Mouse (Mus musculus): ENCODE measurements around the gene Fam76a. TPM values are rescaled to one million over a fixed set of nuclear protein-coding genes. Genes with fewer than 3 reads are reported as not detected.

Gene Fam76a
- polyA plus RNA-seq (2012): 2.4 and 2.5 TPM in 2 replicates

GRCm38 (mm10) chr4:132922558-132923008 lies at the start of gene Fam76a:
TSS of gene Fam76a (minus strand) at chr4:132922558.
- peaks cover 28% of the 10 kb centered on the region for H3K36me3 ChIP-seq (ENCODE audit: control insufficient read depth)
- peaks cover 32% of the 10 kb centered on the region for H3K4me1 ChIP-seq (ENCODE audit: control insufficient read depth)
- H3K9me3 ChIP-seq (ENCODE audit: control insufficient read depth, low read length): no peaks in the 10 kb centered on the region
- H3K27me3 ChIP-seq (ENCODE audit: control insufficient read depth): peaks cover 4% of the 10 kb centered on the region
- peak within 1 kb of the TSS; percentile 95 for H3K4me3 ChIP-seq (replicated peaks)
- 0 out of 2 replicates have a peak, but pooled peaks have one; percentile 21 for TF ChIP-seq GATA1 (IDR thresholded peaks at IDR 0.05; ENCODE audit: low read length)
- no peak for TF ChIP-seq TAL1 (IDR thresholded peaks at IDR 0.05; ENCODE audit: low read length)

DNA sequence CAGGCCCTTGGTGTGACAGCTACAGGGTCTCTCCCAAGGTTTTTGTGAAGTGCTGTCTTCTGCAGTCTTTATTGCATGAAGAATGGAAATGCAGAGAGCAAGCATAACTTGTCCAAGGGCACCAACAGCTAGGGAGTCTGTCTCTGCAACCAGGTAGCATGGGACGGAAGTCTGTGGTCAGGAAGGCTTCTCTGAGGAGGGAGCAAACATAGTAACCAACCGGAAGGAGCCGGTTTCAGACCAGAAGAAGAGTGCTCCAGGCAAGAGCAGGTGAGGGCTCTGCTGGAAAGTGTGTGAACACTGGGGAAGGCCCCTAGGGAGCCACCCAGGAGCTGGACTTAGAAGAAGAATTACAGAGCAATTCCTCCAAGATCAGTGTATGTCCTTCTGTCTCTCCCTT lies 49.7 kb upstream of the Fam76a start:
- peaks cover 6% of the 10 kb centered on the region for H3K4me1 ChIP-seq (ENCODE audit: control insufficient read depth)
- no peaks in the 10 kb centered on the region; the same call in 1 of the 2 replicates for H3K9me3 ChIP-seq (ENCODE audit: control insufficient read depth, low read length)
- H3K27me3 ChIP-seq (ENCODE audit: control insufficient read depth): peaks cover 61% of the 10 kb centered on the region
- no peak for TF ChIP-seq TAL1 (IDR thresholded peaks at IDR 0.05; ENCODE audit: low read length)
- TF ChIP-seq GATA1 (IDR thresholded peaks at IDR 0.05; ENCODE audit: low read length): no peak
- H3K36me3 ChIP-seq (ENCODE audit: control insufficient read depth): no peaks in the 10 kb centered on the region
- no peak overlapping the region for H3K4me3 ChIP-seq (replicated peaks)

GRCm38 (mm10) chr4:132971601-132972000 lies 49.2 kb upstream of the Fam76a start:
- H3K4me1 ChIP-seq (ENCODE audit: control insufficient read depth): peaks cover 6% of the 10 kb centered on the region
- H3K9me3 ChIP-seq (ENCODE audit: control insufficient read depth, low read length): no peaks in the 10 kb centered on the region; the same call in 1 of the 2 replicates
- no peak overlapping the region for H3K4me3 ChIP-seq (replicated peaks)
- TF ChIP-seq GATA1 (IDR thresholded peaks at IDR 0.05; ENCODE audit: low read length) (no peak), TAL1 (IDR thresholded peaks at IDR 0.05; ENCODE audit: low read length) (no peak)
- peaks cover 56% of the 10 kb centered on the region for H3K27me3 ChIP-seq (ENCODE audit: control insufficient read depth)
- no peaks in the 10 kb centered on the region for H3K36me3 ChIP-seq (ENCODE audit: control insufficient read depth)

DNA sequence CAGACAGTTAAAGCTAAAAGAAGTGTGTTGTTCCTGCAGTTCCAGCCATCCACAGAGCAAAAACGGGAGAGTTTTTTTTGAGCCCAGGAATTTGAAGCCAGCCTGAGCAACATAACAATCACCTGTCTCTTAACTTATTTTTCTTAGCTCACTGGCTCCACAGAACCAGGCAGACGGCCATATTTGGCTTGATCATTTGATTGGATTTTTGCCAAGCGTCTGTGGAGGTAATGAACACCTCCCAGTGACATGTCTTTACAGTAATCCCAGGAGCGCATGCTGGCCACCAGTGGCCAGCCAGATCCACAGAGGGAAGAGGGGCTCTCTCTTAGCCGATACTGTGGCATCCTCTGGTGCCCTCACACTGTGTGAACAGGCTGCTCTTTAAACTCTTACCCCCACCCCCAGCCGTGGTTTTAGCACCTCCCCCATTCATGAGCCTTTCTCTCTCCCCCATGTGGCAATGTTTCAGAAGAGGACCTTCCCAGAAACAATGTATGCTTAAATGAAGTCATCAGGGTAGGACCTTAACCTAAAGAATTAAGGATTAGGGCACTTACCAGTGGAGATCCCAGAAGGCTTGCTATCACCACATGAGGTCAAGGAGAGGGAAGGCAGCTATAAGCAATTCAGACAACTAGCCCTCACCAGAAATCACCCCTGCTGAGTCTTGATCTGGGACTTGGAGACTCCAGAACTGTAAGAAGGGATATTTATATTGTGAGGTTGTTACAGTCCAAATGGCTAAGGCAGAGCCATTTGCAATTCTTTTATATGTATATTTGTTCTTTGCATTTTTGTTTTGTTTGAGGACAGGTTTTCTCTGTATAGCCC lies 46.0 kb upstream of the Fam76a start:
- TF ChIP-seq GATA1 (IDR thresholded peaks at IDR 0.05; ENCODE audit: low read length) (no peak), TAL1 (IDR thresholded peaks at IDR 0.05; ENCODE audit: low read length) (no peak)
- Histone ChIP-seq H3K27me3 (ENCODE audit: control insufficient read depth) (peaks cover 26% of the 10 kb centered on the region), H3K9me3 (ENCODE audit: control insufficient read depth, low read length) (no peaks in the 10 kb centered on the region), H3K4me3 (replicated peaks) (no peak overlapping the region), H3K4me1 (ENCODE audit: control insufficient read depth) (no peaks in the 10 kb centered on the region), H3K36me3 (ENCODE audit: control insufficient read depth) (no peaks in the 10 kb centered on the region)

DNA sequence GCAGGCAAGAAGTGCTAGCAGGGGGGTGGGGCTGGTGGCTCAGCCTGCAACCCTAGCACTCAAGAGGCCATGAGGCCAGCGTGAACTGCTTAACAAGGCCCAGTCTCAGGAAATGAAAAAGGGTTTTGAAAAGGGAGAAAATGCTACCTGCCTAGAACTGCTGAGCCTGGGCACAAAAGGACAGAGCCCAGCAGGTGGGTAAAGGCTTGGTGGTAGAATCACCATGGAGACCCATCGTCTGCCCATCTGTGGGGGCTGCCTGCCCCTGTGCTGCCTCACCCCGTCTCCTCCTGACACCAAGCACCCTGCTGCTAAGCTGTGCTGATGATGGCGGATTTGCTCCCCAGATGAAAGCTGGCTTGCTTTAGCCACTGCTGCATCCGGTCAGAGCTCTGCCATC lies 42.1 kb upstream of the Fam76a start:
- Histone ChIP-seq H3K4me1 (ENCODE audit: control insufficient read depth) (no peaks in the 10 kb centered on the region), H3K4me3 (replicated peaks) (no peak overlapping the region), H3K27me3 (ENCODE audit: control insufficient read depth) (0 out of 2 replicates have a peak, but pooled peaks cover 3% of the 10 kb centered on the region), H3K9me3 (ENCODE audit: control insufficient read depth, low read length) (no peaks in the 10 kb centered on the region), H3K36me3 (ENCODE audit: control insufficient read depth) (no peaks in the 10 kb centered on the region)
- TF ChIP-seq TAL1 (IDR thresholded peaks at IDR 0.05; ENCODE audit: low read length) (no peak), GATA1 (IDR thresholded peaks at IDR 0.05; ENCODE audit: low read length) (no peak)

GRCm38 (mm10) chr4:132964064-132964463 lies 41.7 kb upstream of the Fam76a start:
- no peaks in the 10 kb centered on the region for H3K36me3 ChIP-seq (ENCODE audit: control insufficient read depth)

DNA sequence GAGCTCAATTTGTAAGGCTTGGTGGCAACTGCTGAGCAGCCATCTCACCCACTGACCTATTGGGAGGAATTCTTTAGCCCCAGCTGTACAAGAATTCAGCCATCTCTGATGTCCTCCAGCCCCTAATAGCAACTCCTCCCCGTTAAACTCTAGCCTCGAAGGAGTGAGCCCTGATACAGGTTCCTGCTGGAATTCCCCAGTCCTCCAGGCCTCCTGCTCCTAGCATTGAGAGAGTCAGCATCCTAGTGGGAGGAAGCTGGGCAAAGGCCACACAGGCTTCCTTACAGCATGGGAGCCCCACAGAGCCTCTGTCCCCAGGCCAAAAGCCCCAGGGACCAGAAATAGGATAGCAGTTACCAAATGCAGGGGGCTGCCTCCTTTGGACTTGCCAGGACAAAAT lies 41.1 kb upstream of the Fam76a start:
- Histone ChIP-seq H3K36me3 (ENCODE audit: control insufficient read depth) (no peaks in the 10 kb centered on the region), H3K9me3 (ENCODE audit: control insufficient read depth, low read length) (no peaks in the 10 kb centered on the region), H3K4me3 (replicated peaks) (no peak overlapping the region), H3K4me1 (ENCODE audit: control insufficient read depth) (no peaks in the 10 kb centered on the region; the same call in 1 of the 2 replicates), H3K27me3 (ENCODE audit: control insufficient read depth) (peaks cover 3% of the 10 kb centered on the region; the same call in 1 of the 2 replicates)
- TF ChIP-seq TAL1 (IDR thresholded peaks at IDR 0.05; ENCODE audit: low read length): no peak
- TF ChIP-seq GATA1 (IDR thresholded peaks at IDR 0.05; ENCODE audit: low read length): no peak

More at GRCm38 (mm10) chr4:132964064-132964463, 41.7 kb upstream of the Fam76a start:
- H3K9me3 ChIP-seq (ENCODE audit: control insufficient read depth, low read length): no peaks in the 10 kb centered on the region
- no peaks in the 10 kb centered on the region; the same call in 1 of the 2 replicates for H3K4me1 ChIP-seq (ENCODE audit: control insufficient read depth)
- no peak overlapping the region for H3K4me3 ChIP-seq (replicated peaks)
- TF ChIP-seq GATA1 (IDR thresholded peaks at IDR 0.05; ENCODE audit: low read length) (no peak), TAL1 (IDR thresholded peaks at IDR 0.05; ENCODE audit: low read length) (no peak)
- H3K27me3 ChIP-seq (ENCODE audit: control insufficient read depth): peaks cover 3% of the 10 kb centered on the region; the same call in 1 of the 2 replicates

DNA sequence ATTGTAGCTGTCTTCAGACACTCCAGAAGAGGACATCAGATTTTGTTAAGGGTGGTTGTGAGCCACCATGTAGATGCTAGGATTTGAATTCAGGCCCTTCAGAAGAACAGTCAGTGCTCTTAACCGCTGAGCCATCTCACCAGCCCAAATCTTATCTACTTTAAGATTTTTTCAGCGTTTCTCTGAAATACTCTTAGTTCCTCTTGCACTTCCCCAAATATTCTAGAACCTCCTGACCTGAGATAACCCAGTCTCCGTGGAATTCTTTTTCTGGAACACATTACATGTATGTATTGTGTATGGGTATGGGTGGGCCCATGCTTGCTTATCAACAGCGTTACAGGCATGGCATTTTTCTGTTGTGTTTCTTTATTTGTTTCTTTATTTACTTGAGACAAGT lies 40.3 kb upstream of the Fam76a start:
- no peak overlapping the region for H3K4me3 ChIP-seq (replicated peaks)
- H3K4me1 ChIP-seq (ENCODE audit: control insufficient read depth): no peaks in the 10 kb centered on the region; the same call in 1 of the 2 replicates
- H3K36me3 ChIP-seq (ENCODE audit: control insufficient read depth): no peaks in the 10 kb centered on the region
- H3K9me3 ChIP-seq (ENCODE audit: control insufficient read depth, low read length): no peaks in the 10 kb centered on the region
- TF ChIP-seq GATA1 (IDR thresholded peaks at IDR 0.05; ENCODE audit: low read length) (no peak), TAL1 (IDR thresholded peaks at IDR 0.05; ENCODE audit: low read length) (no peak)
- H3K27me3 ChIP-seq (ENCODE audit: control insufficient read depth): peaks cover 3% of the 10 kb centered on the region; the same call in 1 of the 2 replicates

DNA sequence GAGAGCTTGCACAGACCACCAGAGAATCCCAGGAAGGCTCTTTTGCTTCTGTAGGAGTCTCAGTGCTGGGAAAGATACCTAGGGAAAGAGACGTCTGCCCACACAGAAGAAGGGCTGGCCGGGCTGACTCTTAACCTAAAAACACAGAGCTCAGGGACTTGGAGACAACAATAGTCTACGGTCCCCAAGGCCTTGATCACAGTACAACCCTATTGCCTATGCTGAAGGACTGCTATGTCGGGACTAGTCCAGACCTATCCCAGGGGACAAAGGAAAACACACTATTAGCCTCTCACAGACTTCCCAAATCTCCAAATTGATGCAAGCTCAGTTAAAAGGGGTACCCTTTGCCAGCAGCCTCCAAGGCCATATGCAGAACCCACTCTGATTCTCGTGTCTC lies 39.5 kb upstream of the Fam76a start:
- TF ChIP-seq TAL1 (IDR thresholded peaks at IDR 0.05; ENCODE audit: low read length) (no peak), GATA1 (IDR thresholded peaks at IDR 0.05; ENCODE audit: low read length) (no peak)
- Histone ChIP-seq H3K36me3 (ENCODE audit: control insufficient read depth) (no peaks in the 10 kb centered on the region), H3K9me3 (ENCODE audit: control insufficient read depth, low read length) (no peaks in the 10 kb centered on the region), H3K4me1 (ENCODE audit: control insufficient read depth) (no peaks in the 10 kb centered on the region; the same call in 1 of the 2 replicates), H3K27me3 (ENCODE audit: control insufficient read depth) (peaks cover 3% of the 10 kb centered on the region; the same call in 1 of the 2 replicates), H3K4me3 (replicated peaks) (no peak overlapping the region)
